Mouse (Mus musculus): Measurements from ENCODE around the gene Dnajc27.

The Dnajc27 gene

DNA sequence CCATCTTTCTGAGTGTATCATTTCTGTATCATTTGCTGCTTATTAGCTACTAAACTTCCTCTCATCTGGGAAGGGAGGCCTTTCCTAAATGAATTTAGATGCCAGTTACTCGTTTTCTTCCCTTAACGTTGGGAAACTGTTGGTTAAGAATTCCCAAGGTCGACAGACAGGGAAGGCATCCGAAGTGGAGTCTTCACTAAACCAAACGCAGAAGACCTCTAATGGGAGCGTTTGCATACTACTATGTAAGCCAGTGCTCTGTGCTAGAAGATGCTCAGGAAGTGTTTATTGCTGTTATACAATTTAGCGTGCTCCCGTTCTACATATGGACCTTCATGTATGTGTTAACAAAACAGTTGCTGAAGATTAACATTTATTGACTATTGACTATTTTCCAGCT is 1.1 kb downstream of the Dnajc27 start:
- no peak for DNase-seq

DNA sequence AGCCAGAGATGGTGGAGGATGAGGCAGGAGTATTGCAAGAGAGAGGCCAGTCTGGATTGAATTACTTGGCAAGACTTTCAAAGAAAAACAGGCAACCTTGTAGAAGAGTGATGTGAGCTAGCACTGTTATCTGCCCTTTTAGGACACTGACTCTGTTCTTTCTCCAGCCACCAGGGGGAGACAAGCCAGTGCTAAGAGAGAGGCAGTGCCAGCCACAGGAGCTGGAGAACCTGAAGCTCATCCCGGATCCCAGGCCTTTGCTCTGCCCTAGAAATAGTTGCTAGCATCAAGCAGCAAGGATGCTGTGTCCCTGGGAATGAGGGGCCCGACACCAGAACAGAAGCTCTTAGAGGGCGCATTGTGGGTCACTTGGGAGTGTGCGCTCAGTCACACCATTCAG is 25.0 kb downstream of the Dnajc27 start:
- peak; percentile 63 for DNase-seq

DNA sequence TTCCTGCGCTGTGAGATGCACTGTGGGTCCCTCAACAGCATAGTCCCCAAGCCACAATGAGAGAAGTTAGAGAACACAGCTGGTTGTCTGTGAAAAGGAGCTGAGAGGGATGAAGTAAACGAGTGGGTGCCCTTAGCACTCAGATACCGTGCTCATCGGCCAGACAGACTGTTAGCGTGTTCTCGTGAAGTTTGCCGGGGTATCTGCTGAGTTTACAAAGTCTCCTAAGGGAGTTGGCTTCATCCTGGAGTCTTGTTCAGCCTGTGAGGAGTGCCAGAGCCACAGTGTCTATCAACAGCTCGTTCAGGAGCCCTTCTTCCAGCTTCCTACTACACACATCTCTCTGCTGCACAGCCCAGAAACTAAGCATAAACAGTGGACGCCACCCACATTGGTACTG is 33.7 kb downstream of the Dnajc27 start:
- no peak for DNase-seq

DNA sequence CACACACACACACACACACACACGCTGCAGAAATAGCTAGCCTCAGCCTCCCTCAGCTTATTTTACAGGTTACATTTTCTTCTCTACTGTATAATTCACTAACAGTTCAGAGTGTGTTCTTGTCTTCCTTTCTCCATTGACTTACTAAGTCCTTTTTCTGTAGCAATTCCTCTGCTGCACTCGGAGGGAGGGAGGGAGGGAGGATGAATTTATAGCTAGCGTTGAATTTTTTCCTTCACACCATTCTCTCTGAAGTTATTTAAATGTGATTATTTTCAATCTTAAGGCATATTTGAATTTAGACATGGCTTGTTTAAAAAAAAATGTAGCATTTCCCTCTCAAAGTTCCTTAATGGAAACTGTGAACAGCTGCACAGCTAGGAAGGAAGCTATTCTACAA is 34.8 kb downstream of the Dnajc27 start:
- no peak for DNase-seq

DNA sequence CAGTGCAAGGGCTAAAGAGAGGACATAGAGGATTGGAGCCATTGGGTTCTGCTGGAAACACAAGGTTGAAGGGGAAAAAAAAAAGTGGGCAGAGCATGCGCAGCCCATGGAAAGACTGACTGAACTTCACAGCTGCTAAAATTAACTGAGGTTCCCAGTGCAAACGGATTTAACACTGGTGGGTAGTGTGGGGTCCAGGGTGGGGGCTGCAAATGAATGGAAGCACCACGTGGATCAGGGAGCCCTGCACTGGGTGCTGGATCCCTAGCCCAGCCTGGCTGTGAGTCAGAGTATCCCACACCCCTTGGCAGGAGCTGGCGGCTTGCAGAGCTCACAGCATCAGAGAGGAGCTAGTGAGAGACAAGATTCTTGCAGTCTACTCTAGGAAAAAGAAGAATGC is 35.2 kb downstream of the Dnajc27 start:
- no peak for DNase-seq

DNA sequence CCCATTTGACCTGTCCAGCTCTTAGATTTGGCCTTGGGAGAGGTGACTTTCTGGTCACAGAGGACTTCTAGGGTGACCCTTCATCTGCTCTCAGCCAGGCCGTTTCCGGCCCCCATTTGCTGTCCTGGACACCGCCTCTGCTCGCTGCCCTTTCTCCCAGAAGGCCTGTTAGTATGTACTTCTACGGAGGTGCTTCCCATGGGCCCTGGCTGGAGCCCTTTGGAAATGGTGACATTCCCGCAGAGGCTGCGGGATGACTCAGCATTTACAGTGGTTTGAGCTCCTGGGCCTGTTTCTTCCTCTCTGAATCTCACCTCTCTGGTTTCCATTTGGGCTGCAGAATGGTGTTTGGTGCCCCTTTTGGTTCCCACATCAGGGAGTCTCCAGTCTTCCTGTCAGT is 45.0 kb downstream of the Dnajc27 start:
- no peak for DNase-seq

DNA sequence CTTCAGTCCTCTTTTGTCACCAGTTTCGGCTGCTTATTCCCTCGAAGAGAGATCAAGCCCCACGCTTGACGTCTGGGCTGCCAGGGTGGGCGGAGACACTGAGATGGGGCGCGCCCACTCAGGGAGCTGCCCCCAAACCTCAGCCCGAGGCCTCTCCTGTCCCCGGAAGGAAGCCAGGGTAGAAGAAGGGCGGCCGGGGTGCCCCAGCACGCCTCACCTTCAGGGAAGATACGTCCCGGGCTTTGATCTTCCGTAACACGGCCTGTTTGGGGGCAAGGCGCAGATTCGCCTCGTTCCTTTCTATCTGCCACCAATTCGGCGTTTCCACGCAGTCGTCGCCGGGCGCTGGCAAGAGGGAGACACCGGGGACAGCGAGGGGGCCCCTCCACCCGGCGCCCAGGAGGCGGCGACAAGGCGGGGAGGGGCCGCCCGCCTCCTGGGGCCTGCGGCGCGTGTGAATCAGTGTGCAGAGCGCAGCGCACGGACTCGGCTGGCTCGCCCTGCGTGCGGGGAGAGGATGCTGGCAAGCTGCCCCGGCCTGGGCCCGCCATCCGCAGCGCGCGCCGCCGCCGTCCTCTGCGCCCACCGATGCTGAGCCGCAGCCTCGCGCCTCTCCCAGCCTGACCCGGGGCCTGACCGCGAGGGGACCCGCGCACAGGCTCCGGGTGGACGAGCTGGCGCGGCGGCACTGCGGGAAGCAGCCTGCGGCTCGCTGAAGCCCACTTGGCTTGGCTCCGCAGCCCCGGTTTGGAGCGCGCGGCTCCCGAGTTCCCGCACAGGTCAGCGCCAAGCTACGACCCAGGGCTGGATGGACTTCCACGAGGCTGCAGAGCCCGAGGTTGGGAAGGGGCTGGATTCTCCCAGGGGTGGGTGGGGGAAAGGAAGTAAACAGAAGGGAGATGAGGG is 50.8 kb downstream of the Dnajc27 start, which contains the start of gene Adcy3:
Gene Adcy3 (plus strand): TSS at position 163 of the 906 bp plus-strand sequence.
- peak; percentile 90 for DNase-seq

DNA sequence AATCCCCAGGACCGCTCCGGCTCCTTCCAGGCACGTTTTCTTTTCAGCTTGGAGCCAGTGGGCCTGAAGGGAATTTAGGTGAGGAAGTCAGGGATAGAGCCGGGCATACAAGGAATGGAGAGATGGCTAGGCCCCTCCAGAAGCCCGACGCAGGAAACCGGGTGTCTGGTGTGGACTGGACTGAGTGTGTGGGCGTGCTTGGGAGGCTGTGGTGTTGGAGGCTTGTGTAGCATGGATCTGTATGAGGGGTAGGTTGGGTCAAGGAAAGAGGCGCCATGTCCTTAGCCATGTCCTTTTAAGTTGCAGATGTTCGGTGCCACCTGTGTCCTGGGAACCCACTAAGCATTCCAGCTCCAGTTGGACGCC is 51.4 kb downstream of the Dnajc27 start:
- DNase-seq: peak; percentile 9

DNA sequence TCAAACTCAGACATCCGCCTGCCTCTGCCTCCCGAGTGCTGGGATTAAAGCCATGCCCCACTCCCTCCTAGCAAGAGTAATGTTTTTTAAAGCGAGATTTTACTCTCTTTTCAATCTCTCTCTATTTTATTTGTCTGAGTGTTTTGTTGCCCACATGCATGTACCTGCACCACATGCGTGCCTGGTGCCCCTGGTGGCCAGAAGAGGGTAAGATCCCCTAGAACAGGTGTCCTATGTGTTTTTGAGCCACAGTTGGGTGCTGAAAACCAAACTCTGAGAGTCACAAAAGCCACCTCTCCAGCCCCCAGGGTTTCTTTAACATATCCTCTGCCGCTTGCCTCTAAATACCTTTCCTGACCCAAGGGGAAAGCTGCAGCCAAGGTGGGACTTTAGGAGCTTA is 60.8 kb downstream of the Dnajc27 start:
- DNase-seq: peak; percentile 22

DNA sequence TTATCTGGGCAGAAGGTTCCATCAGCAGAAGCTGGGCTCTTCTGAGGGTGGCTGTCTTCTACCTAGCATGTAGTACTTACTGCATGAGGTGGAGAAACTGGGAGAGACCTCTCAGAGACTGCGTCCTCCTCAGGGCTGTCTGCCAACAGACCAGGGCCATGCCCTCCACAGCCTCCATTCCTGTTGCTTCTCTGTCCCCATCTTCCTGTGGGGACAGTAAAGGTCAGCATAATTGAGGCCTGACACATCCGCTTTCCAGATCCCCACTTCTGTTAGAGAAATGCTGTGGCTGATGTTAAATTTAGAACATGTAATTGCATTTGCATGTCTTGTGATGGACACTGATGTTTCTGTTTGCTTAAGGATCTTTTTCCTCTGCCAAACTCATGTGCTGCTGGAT is 68.6 kb downstream of the Dnajc27 start:
- DNase-seq: no peak

DNA sequence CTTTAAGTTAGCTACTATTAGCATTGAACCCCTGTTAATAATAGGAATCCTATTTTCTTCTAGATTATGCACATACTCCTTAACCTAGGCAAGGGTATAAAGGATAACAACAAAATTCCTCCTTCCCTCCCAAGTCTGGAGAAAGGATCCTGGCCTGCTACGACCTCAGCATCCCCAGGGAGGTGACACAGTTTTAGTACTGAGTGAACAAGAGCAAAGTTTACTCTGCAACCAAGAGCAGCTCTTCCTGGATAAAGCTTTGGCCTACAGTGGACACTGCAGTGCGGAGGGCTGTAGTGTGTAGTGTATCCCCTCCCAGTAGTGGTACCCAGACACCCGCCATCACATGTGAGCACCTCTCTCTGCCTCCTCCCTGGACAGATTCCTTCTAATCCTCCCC is 69.6 kb downstream of the Dnajc27 start:
- DNase-seq: no peak

DNA sequence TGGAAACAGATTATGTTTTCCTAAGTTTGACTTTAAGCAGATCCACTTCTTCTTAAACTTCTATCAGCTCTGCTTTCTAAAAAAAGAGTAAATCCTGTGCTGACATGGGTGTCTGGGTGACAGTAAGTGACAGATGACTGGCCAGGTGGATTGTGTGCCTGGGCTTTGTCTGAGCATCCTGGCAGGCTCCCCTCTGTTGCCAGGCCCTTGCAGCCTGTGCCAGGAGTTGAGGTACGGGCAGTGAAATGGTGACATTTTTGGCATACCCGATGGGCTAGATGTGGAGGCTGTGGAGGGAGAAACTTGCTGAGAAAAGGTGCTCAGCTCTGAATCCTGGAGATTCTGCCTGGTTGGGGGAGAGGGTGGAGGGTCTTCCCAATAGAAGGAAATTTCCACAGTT is 75.1 kb downstream of the Dnajc27 start:
- DNase-seq: no peak

DNA sequence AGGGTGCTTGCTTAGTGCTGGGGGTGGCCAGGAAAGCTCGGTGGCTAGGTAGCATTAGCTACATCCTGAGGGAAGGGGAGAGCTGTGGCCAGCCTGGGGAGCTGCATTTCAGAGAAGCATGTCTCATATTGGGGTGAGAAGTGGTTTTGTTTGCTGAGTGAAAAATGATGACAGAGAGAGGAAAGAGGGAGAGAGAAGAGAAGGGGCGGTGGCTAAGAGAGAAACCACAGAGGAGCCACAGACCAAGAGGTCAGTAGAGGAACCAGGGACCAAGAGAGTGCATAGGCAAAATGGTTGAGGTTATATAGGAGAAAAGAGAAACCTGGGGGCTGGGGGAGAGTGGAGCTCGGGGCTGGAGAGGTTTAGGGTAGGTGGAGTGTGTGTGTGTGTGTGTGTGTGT is 75.8 kb downstream of the Dnajc27 start:
- DNase-seq: no peak

DNA sequence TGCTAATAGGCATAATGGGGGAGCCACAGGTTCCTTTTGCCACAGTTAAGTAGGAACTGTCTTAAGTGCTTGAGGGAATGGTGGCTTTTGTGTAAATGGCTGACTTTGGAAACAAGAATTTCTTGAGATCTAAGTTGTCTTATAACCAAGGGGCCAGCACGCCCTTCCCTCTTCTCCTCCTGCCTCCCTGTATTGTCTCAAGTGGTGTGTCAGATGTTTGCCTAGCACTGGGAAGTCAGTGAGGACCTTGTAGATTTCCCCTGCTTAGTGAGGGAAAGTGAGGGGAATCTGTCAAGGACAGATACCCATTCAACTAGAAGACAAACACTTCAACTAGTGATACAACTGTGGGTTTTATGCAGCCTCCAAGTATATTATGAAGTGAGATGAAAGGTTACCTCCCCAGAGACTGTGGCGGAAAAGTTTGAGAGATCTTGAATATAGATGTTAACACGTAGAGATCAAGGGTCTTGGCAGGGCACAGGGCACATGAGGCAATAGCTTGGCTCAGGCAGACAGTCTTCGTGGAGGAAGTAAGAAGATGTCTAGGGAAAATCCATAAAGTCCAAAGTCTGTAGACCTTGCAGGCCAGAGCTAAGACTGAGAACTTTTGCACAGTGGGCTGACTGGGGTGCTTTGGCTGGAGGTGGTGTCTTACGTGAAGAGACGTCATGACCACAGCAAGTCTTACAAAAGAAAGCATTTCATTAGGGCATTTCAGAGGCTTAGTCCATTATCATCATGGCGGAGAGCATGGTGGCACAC is 76.7 kb downstream of the Dnajc27 start:
- DNase-seq: no peak

Measured in thymus, postnatal 25 days (tissue).